Mouse (Mus musculus) mouse trophoblast stem cell (cell line): ENCODE measurements around the gene Zswim1.
"Not testable (repeated sequence)": the region's sequence is repeated elsewhere in the genome, so short reads cannot be mapped to it uniquely, and the experiment has no call there.

Source experiments
- in situ Hi-C, 2 experiments: fragments of 300-500 bp; cut with MseI, MboI; formaldehyde crosslinking; loops; 2 replicates in 1 of 2; 3 replicates in 1 of 2; pipeline ENCODE4 v1.15.1; 2025

Gene Zswim1

DNA sequence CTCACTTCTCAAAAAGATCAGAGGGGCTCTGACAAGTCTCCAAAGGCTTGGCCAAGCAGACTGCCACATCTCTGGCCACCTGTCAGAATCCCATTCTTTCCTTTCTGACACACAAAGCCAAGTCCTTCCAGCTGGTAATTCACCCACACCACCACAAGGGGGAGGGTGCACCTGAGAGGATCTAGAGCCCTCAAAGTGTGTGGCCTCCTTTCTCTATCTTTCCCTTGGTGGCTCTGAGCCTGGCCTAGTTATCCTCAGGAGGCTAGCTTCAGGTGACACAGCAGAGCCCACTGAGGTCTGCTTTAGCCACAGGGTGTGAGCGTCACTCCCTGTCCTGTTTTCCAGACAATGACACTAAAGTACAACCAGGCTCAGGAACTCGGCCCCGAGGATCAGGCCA lies 29.2 kb upstream of the Zswim1 start:
- in situ Hi-C loops: no loop called here

- in situ Hi-C loops: no loop called here
Measured at GRCm38 (mm10) chr2:164793772-164794171, 28.7 kb upstream of the Zswim1 start.

DNA sequence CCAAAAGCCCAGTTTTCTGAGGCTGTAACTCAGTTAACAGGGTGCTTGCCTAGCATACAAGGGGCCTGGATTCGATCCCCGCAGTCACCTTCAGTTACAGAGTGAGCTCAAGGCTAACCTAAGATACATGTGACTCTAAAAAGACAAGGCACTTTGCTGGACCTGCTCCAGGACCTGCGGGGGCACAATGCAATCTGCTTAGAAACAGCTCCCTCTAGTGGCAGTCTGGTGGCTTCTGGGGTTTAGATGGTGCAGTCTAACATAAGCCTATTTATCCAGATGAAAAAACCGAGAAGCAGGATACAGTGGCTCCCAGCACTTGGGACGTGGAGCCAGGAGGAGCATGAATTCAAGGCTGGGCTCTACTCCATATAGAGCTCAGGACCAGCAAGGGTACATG lies 28.2 kb upstream of the Zswim1 start:
- in situ Hi-C loops: no loop called here

- in situ Hi-C loops: no loop called here
Measured at GRCm38 (mm10) chr2:164795868-164796267, 26.6 kb upstream of the Zswim1 start.

DNA sequence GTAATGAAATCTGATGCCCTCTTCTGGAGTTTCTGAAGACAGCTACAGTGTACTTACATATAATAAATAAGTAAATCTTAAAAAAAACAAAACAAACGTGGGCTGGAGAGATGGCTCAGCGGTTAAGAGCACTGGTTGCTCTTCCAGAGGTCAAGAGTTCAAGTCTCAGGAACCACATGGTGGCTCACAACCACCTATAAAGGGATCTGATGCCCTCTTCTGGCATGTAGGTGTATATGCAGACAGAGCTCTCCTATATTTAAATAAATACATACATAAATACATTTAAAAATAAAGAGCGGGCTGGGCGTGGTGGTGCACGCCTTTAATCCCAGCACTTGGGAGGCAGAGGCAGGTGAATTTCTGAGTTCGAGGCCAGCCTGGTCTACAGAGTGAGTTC lies 23.9 kb upstream of the Zswim1 start:
- in situ Hi-C loops: not testable (repeated sequence)

DNA sequence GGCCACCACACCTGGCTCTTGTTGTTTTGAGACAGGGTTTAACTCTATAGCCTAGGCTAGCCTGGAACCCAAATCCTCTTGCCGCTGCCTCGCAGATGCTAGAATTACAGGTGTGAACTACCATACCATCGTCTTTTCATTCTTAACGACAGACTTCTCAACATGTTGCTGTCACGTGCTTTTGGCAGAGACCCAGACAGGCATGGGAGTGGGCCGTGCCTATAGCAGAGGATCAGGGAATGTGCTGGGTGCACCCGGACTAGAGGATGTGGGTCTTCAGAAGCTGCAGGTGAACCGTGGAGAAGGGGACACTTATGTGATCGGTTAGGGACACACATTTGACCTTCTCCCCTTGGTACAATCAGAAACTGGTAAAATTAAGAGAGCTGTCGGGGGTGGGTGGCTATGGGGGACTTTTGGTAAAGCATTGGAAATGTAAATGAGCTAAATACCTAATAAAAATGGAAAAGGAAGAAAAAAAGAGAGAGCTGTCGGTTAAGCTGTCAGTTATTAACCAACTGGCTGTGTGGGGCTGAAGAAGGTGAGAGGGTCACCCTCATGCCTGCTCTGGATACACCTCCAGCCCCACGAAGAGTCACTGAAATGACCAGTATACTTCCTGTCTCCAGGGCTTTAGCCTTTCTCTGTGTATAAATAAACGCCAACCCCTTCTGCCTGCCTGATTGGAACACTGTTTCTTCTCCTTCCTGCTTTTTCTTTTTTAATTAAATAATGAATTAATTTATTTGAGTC lies 22.1 kb upstream of the Zswim1 start:
- in situ Hi-C loops: no loop called here

- in situ Hi-C loops: no loop called here
Measured at GRCm38 (mm10) chr2:164803201-164803920, 19.1 kb upstream of the Zswim1 start.

GRCm38 (mm10) chr2:164803921-164804313 lies 18.6 kb upstream of the Zswim1 start:
- in situ Hi-C loops: no loop called here

- in situ Hi-C loops: no loop called here
Measured at GRCm38 (mm10) chr2:164804533-164805331, 17.8 kb upstream of the Zswim1 start, which contains the start of the genes Acot8 and Zswim3. Gene Acot8 (minus strand): TSS chr2:164804882. Gene Zswim3 (plus strand): TSS chr2:164805098.

- in situ Hi-C loops: no loop called here
Measured at GRCm38 (mm10) chr2:164805332-164805718, 17.2 kb upstream of the Zswim1 start.

GRCm38 (mm10) chr2:164806614-164807013 lies 15.9 kb upstream of the Zswim1 start:
- in situ Hi-C loops: no loop called here

GRCm38 (mm10) chr2:164813557-164813956 lies 8.9 kb upstream of the Zswim1 start:
- in situ Hi-C loops: no loop called here

DNA sequence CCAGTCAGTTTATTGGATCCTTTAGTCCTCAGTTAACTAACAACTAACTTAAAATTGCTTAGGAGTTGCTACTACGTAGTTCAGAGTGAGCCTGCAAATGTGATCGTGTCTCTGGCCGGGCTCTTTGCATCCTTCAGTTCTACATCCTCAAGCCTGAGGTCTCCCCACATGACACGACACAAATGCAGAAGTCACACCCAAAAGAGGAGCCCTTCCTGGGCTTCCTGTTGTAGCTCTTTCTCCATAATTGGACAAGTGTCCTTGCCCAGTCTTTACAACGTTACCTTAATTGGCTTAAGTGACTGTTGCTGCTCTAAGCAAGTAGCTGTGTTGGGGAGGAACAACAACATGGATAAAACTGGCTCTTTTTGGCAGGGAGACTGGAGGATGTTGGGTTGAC lies 7.1 kb upstream of the Zswim1 start:
- in situ Hi-C loops: no loop called here

DNA sequence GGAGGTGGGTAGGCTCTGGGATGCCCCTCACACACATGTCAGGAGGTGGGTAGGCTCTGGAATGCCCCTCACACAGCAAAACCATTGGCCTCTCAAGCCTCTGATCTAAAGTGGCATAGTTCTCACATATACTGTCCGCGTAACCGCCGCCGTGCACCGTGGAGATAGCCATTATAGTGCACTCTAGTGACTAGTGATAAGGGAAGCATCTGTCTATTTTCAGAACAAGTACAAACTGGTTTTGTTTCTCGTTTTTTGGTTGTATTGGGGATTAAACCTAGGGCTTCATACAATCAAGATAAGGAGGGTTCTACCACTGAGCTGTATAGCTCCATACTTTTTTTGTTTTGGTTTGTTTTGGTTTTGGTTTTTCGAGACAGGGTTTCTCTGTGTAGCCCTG lies 6.7 kb upstream of the Zswim1 start:
- in situ Hi-C loops: no loop called here

GRCm38 (mm10) chr2:164817206-164817605 lies 5.3 kb upstream of the Zswim1 start:
- in situ Hi-C loops: no loop called here

DNA sequence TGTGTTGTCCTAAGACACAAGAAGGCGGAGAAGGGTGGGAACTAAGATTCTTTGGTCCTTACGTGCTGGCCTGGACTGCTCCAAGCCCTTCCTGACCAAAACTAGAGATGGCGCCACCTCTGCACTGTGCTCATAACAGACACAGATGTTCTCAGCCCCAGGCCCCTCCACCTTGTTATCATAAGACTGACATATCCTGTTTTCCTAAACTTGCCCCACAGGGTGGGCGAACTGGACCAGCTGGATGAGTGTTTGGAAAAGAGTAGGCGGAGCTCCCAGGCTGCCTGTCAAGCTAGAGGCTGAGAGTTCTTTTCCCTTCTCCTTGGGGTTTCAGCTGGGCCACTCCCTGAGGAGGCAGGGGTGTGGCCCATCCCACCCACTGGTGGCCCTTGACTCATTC lies 4.8 kb upstream of the Zswim1 start:
- in situ Hi-C loops: no loop called here

GRCm38 (mm10) chr2:164821060-164821459 lies 1.4 kb upstream of the Zswim1 start:
- in situ Hi-C loops: no loop called here

DNA sequence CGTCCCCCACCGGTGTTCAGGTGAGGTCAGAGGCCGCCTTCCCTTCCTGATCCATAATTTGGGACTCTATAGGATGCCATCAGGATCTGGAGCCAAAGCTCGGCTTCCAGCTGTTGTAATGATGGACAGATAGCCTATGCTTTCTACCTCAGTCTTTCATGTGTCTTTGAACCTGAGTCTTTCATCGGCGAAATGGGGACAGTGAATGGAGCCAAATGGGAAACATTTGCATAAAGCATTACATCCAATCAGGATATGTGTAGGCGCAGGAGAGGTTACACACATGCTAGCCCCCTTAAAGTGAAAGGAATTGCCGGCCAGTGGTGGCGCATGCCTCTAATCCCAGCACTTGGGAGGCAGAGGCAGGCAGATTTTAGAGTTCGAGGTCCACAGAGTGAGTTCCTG lies 697 bp downstream of the Zswim1 start:
- in situ Hi-C loops: no loop called here

DNA sequence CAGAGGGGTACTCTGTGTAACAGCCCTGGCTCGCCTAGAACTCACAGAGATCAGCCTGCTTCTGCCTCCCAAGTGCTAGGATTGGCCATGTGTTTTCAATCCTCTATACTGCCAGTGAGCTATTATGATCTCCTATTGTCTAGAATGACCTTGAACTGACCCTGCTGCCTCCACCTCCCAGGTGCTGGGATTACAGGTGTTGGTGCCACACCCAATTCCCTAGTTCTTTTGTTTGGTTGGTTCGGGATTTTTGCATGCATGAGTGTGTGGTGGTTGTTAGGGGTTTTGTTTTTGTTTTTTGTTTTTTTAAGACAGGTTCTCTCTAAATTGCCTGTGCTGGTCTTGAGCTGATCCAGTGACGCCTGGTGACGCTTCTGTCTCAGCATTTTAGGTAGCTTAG lies 1.5 kb downstream of the Zswim1 start:
- in situ Hi-C loops: no loop called here

DNA sequence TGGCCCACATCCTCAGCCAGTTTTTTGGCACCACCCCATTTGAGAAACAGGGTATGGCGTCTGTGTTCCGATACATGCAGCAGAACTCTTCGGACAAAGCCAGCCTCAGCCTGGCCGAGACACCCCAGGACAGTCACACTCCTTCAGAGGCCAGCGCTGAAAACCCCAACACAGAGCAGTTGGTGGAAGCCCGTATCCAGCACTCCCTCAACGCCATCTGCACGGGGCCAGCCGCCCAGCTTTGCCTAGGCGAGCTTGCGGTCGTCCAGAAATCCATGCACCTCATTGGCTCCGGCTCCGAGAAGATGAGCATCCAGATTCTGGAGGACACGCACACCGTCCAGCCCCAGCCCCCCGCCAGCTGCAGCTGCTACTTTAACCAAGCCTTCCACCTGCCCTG lies 3.0 kb downstream of the Zswim1 start:
- in situ Hi-C loops: no loop called here

DNA sequence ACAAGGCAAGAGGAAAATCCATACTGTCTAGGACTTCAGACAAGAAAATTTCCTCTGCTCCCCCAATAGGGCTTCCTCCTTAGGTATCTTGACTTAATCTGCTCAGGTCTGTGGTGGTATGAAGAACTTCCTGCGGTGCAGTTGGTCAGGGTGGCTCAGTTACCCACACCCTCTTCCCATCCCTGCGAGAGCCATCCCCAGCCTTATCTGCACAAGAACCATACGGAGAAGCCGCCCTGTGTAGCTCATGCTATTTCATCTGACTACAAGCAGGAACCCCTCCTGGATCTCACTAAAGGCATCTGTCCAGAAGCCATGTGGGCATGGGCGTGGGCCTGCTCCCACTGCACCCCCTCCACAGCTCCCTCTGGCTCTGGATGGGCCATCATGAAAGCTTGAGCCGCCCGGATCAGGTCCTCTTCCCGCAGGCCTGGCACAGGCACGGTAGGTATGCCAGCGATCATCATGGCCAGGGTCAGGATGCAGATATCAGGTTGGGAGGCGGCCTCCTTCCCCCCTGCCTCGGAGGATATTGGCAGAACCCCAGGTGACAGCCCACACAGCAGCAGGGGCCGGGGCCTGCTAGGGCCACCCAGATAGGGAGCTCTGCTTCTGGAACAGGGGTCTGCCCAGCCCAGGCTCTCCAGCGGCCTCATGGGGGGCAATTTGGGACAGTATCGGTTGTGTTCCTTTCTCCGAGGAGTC lies 4.8 kb downstream of the Zswim1 start:
- in situ Hi-C loops: no loop called here

DNA sequence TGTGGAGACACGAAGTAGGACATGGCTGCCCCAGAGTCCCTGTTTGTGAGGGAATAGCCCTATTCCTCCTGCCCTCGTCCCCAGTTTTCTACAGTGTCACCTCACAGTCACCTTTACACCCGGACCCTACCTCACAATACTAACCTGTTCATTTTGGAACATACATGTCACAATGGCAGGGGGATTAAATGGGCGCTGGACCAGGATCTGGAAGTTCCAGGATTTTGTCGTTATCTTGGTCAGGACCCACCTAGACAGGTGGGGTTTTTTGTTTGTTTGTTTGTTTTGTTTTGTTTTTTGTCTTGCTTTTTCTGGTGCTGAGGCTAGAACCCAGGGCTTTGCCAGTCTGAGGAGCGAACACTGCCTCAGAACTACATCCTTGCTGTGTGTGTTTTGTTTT lies 6.0 kb downstream of the Zswim1 start, which contains the start of gene Spata25:
TSS of gene Spata25 (minus strand) at position 101 of the 400 bp plus-strand sequence.
- in situ Hi-C loops: no loop called here
